Mouse (Mus musculus): ENCODE measurements around the gene Ptpn23. TPM values are rescaled to one million over a fixed set of nuclear protein-coding genes. Genes with fewer than 3 reads are reported as not detected.

Gene Ptpn23
- polyA plus RNA-seq, 1 experiment from 2014 or later, result 25.3 TPM

GRCm38 (mm10) chr9:110350188-110350587 lies 57.8 kb downstream of the Ptpn23 start:
- ATAC-seq (ENCODE audit: low read depth), result no peak
- Histone ChIP-seq H3K9ac (replicated peaks; ENCODE audit: low read depth, low read length) (no peak overlapping the region), H3K4me3 (ENCODE audit: low read depth, low read length) (no peak overlapping the region), H3K9me3 (ENCODE audit: control insufficient read depth, low read length) (no peaks in the 10 kb centered on the region), H3K4me1 (ENCODE audit: control insufficient read depth, insufficient read depth, low read length) (no peaks in the 10 kb centered on the region), H3K27me3 (ENCODE audit: control insufficient read depth, insufficient read depth, low read length) (no peaks in the 10 kb centered on the region), H3K27ac (ENCODE audit: low read depth, low read length) (no peak overlapping the region), H3K36me3 (ENCODE audit: control insufficient read depth, insufficient read depth, low read length) (0 out of 2 replicates have a peak, but pooled peaks cover 3% of the 10 kb centered on the region), H3K4me2 (ENCODE audit: low read depth, low read length) (no peak overlapping the region)
- WGBS, result 89% methylated on average over 5 of the region's 5 CpGs

DNA sequence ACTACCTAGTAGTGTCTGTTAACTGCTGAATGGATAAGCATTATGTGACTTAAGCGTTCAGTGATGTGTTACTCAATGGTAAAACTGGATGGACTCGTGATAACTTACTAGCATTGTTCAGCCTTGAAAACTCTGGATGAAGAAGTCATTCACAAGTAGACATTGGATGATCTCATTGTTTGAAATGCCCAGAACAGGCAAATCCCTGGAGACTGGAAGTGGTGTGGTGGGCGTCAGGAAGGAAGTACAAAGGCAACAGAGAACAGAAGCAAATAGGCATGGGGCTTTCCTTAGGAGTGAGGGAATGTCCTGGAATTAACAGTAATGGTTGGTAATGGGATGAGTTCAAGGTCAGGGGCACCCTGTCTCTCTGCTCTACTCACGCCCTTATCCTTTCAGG lies 59.1 kb downstream of the Ptpn23 start:
- 73% methylated on average over 4 of the region's 4 CpGs for WGBS
- Histone ChIP-seq H3K4me3 (ENCODE audit: low read depth, low read length) (no peak overlapping the region), H3K9me3 (ENCODE audit: control insufficient read depth, low read length) (no peaks in the 10 kb centered on the region), H3K4me1 (ENCODE audit: control insufficient read depth, insufficient read depth, low read length) (no peaks in the 10 kb centered on the region), H3K27ac (ENCODE audit: low read depth, low read length) (no peak overlapping the region), H3K4me2 (ENCODE audit: low read depth, low read length) (no peak overlapping the region), H3K36me3 (ENCODE audit: control insufficient read depth, insufficient read depth, low read length) (no peaks in the 10 kb centered on the region), H3K9ac (replicated peaks; ENCODE audit: low read depth, low read length) (no peak overlapping the region), H3K27me3 (ENCODE audit: control insufficient read depth, insufficient read depth, low read length) (no peaks in the 10 kb centered on the region)
- no peak for ATAC-seq (ENCODE audit: low read depth)

DNA sequence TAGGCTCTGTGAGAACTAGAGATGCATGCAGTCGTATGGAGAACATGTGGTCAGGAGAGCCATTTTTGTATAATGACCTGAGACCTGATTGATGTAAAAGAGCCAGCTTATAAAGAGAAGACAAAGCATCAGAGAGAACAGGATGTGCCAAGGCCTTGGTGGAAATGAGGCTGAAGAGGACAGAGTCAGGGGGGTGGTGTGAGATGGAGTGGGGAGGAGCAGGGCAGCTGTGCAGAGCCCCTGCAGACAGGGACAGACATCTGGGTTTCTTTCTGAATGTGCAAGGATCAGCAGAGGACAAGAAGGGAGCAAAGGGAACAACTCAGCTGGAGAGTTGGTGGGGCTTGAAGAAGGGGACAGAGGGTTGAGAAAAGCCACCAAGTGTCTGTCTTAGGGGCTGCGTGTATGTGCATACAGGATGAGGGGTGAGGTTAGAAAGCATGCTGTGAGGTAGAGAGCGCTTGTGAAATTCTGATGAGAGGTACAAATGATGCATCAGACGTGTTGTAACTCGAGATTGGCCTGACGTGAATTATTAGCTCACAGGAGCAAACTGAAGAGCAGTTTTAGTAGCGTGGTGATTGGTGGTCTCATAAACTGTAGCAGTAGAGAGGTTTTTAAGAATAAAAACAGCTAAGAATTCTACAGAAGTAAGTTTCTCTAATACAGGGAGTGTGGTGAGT lies 62.8 kb downstream of the Ptpn23 start:
- Histone ChIP-seq H3K4me1 (ENCODE audit: control insufficient read depth, insufficient read depth, low read length) (no peaks in the 10 kb centered on the region), H3K4me2 (ENCODE audit: low read depth, low read length) (no peak overlapping the region), H3K9me3 (ENCODE audit: control insufficient read depth, low read length) (no peaks in the 10 kb centered on the region), H3K9ac (replicated peaks; ENCODE audit: low read depth, low read length) (no peak overlapping the region), H3K27ac (ENCODE audit: low read depth, low read length) (no peak overlapping the region), H3K4me3 (ENCODE audit: low read depth, low read length) (no peak overlapping the region), H3K36me3 (ENCODE audit: control insufficient read depth, insufficient read depth, low read length) (no peaks in the 10 kb centered on the region), H3K27me3 (ENCODE audit: control insufficient read depth, insufficient read depth, low read length) (no peaks in the 10 kb centered on the region)
- ATAC-seq (ENCODE audit: low read depth), result no peak
- 71% methylated on average over 7 of the region's 7 CpGs for WGBS

DNA sequence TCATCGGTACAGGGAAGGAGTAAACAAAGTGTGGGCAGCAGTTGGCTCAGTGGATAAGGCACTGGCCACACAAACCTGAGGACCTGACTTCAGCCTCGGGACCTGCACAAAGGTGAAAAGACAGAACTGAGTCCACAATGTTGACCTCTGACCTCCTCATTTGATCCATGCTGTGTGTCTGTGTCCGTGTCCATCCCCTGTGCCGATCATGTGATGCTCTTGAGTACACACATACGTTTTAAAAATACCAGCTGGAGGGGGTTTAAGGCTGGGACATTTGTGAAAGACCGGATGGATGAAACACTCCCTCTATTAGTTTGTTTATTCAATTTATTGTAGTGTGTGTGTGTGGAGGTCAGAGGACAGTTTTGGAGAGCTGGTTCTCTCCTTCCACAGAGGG lies 64.2 kb downstream of the Ptpn23 start:
- no peak for ATAC-seq (ENCODE audit: low read depth)
- H3K36me3 ChIP-seq (ENCODE audit: control insufficient read depth, insufficient read depth, low read length), result no peaks in the 10 kb centered on the region
- H3K27me3 ChIP-seq (ENCODE audit: control insufficient read depth, insufficient read depth, low read length), result no peaks in the 10 kb centered on the region
- no peak overlapping the region for H3K4me3 ChIP-seq (ENCODE audit: low read depth, low read length)
- H3K9ac ChIP-seq (replicated peaks; ENCODE audit: low read depth, low read length), result no peak overlapping the region
- WGBS, result 76% methylated on average over 6 of the region's 6 CpGs
- H3K4me1 ChIP-seq (ENCODE audit: control insufficient read depth, insufficient read depth, low read length), result no peaks in the 10 kb centered on the region
- H3K4me2 ChIP-seq (ENCODE audit: low read depth, low read length), result no peak overlapping the region
- no peaks in the 10 kb centered on the region for H3K9me3 ChIP-seq (ENCODE audit: control insufficient read depth, low read length)
- H3K27ac ChIP-seq (ENCODE audit: low read depth, low read length), result no peak overlapping the region

DNA sequence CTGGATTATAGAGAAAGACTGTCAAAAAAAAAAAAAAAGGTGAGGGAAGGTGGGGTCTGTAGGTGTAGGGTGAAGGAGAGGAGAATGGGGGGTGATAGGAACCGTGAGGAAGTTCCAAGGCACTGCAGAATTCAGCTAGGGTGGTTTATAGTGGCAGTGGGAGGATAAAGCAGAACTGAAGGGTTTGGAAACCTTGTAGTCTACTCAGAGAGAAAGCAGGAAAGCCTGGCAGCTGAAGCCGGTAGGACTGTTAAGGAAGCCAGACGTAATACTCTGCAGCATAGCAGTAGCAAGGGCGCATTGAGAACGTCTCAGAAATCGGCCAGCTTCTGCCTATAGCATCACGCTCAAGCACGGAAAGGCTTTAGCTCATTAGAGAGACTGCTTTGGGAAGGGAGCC lies 66.0 kb downstream of the Ptpn23 start:
- H3K27me3 ChIP-seq (ENCODE audit: control insufficient read depth, insufficient read depth, low read length), result no peaks in the 10 kb centered on the region
- no peaks in the 10 kb centered on the region for H3K4me1 ChIP-seq (ENCODE audit: control insufficient read depth, insufficient read depth, low read length)
- no peak overlapping the region for H3K4me2 ChIP-seq (ENCODE audit: low read depth, low read length)
- ATAC-seq (ENCODE audit: low read depth), result no peak
- H3K4me3 ChIP-seq (ENCODE audit: low read depth, low read length), result no peak overlapping the region
- 82% methylated on average over 8 of the region's 8 CpGs for WGBS
- no peak overlapping the region for H3K27ac ChIP-seq (ENCODE audit: low read depth, low read length)
- no peaks in the 10 kb centered on the region for H3K9me3 ChIP-seq (ENCODE audit: control insufficient read depth, low read length)
- no peaks in the 10 kb centered on the region for H3K36me3 ChIP-seq (ENCODE audit: control insufficient read depth, insufficient read depth, low read length)
- no peak overlapping the region for H3K9ac ChIP-seq (replicated peaks; ENCODE audit: low read depth, low read length)

DNA sequence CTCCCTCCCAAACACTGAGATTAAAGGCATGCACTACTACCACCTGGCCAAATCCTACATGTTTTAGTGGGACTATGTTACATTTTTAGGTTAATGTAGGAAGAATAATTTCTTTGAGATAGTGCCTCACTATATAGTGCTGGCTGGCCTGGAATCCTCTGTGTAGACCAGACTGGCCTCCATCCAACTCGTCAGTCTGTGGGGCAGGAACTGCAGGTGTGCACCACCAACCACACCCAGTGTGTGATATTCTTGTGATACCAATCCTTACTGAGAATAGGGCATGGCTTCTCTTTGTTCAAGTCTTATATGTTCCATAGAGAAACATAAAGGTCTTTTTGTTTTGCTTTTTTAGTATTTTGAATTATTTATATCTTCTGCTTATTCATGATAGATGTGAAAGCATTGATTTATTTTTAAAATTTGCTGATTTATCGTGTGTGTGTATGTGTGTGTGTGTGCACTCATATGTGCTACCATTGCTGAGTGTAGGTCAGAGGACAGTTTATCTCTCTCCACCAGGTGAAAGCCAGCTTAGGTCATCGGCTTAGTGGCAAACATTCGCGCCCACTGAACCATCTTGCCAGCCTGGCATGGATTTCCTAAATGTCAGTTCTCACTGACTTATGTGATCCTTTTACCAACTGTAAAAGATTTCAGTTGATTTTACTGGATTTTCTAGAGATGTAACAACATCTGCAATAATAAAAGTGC lies 67.8 kb downstream of the Ptpn23 start:
- Histone ChIP-seq H3K27me3 (ENCODE audit: control insufficient read depth, insufficient read depth, low read length) (no peaks in the 10 kb centered on the region), H3K4me2 (ENCODE audit: low read depth, low read length) (no peak overlapping the region), H3K9ac (replicated peaks; ENCODE audit: low read depth, low read length) (no peak overlapping the region), H3K27ac (ENCODE audit: low read depth, low read length) (no peak overlapping the region), H3K9me3 (ENCODE audit: control insufficient read depth, low read length) (no peaks in the 10 kb centered on the region), H3K4me1 (ENCODE audit: control insufficient read depth, insufficient read depth, low read length) (no peaks in the 10 kb centered on the region), H3K36me3 (ENCODE audit: control insufficient read depth, insufficient read depth, low read length) (no peaks in the 10 kb centered on the region), H3K4me3 (ENCODE audit: low read depth, low read length) (no peak overlapping the region)
- WGBS, result 92% methylated on average over 5 of the region's 5 CpGs
- no peak for ATAC-seq (ENCODE audit: low read depth)

Other genes with a start within 250 kb of the Ptpn23 start
- 90.1 and 120 TPM in 2 replicates for gene Cspg5, start 164.4 kb downstream of the Ptpn23 start, polyA plus RNA-seq (2014; fragmentation: Nextera tagmentation; extraction: Ambion mirVana)
- gene Elp6, start 103.0 kb downstream of the Ptpn23 start, polyA plus RNA-seq (2014; fragmentation: Nextera tagmentation; extraction: Ambion mirVana), result 41.0 and 41.6 TPM in 2 replicates
- 49.0 and 49.8 TPM in 2 replicates for gene Scap, start 74.9 kb downstream of the Ptpn23 start, polyA plus RNA-seq (2014; fragmentation: Nextera tagmentation; extraction: Ambion mirVana)
- gene Ngp, start 11.5 kb upstream of the Ptpn23 start, polyA plus RNA-seq (2014; fragmentation: Nextera tagmentation; extraction: Ambion mirVana), result 0.23 and 1.6 TPM in 2 replicates
- gene Klhl18, start 68.5 kb upstream of the Ptpn23 start, polyA plus RNA-seq (2014; fragmentation: Nextera tagmentation; extraction: Ambion mirVana), result 24.1 and 24.3 TPM in 2 replicates
- gene Kif9, start 68.7 kb upstream of the Ptpn23 start, polyA plus RNA-seq (2014; fragmentation: Nextera tagmentation; extraction: Ambion mirVana), result 3.5 and 3.7 TPM in 2 replicates
- gene Setd2, start 124.4 kb upstream of the Ptpn23 start, polyA plus RNA-seq (2014; fragmentation: Nextera tagmentation; extraction: Ambion mirVana), result 56.6 and 61.2 TPM in 2 replicates
- gene Nradd, start 216.2 kb upstream of the Ptpn23 start, polyA plus RNA-seq (2014; fragmentation: Nextera tagmentation; extraction: Ambion mirVana), result 14.1 and 21.4 TPM in 2 replicates
- gene Nbeal2, start 245.9 kb upstream of the Ptpn23 start, polyA plus RNA-seq (2014; fragmentation: Nextera tagmentation; extraction: Ambion mirVana), result 4.8 and 5.0 TPM in 2 replicates
- 101 and 112 TPM in 2 replicates for gene Ccdc12, start 248.3 kb upstream of the Ptpn23 start, polyA plus RNA-seq (2014; fragmentation: Nextera tagmentation; extraction: Ambion mirVana)

All from neural tube, embryonic 14.5 days (tissue).